Mouse (Mus musculus) forelimb bud, embryonic 11.5 days (tissue): ENCODE measurements at regions not wholly inside any gene's neighbourhood (a gene's known extent, or its start where the extent isn't known, plus 50 kb on each side); places are given as distances from the start of the nearest gene placed in this dataset.

ENCODE experiments used
- DNase-seq: peaks from one replicate; pipeline ENCODE4 v3.0.0-alpha.2; 2012; ENCODE audit warnings: low read depth, low spot score

GRCm38 (mm10) chr9:42196552-42196951 lies 67.5 kb downstream of the Sc5d start:
- peak; percentile 60 for DNase-seq

- no peak for DNase-seq
Observed at GRCm38 (mm10) chr9:42196110-42196509, 67.9 kb downstream of the Sc5d start.

- no peak for DNase-seq
Observed at GRCm38 (mm10) chr9:42195651-42196050, 68.4 kb downstream of the Sc5d start.

- no peak for DNase-seq
Observed at GRCm38 (mm10) chr9:42194939-42195338, 69.1 kb downstream of the Sc5d start.

- no peak for DNase-seq
Observed at GRCm38 (mm10) chr9:42194176-42194575, 69.9 kb downstream of the Sc5d start.

GRCm38 (mm10) chr9:42192967-42193733 lies 69.1 kb upstream of the Sorl1 start:
- DNase-seq = no peak

GRCm38 (mm10) chr9:42187371-42188228 lies 63.5 kb upstream of the Sorl1 start:
- no peak for DNase-seq

GRCm38 (mm10) chr9:42184104-42184635 lies 60.1 kb upstream of the Sorl1 start:
- no peak for DNase-seq

GRCm38 (mm10) chr9:42183448-42183847 lies 59.4 kb upstream of the Sorl1 start:
- no peak for DNase-seq

- no peak for DNase-seq
Observed at GRCm38 (mm10) chr9:42182400-42182799, 58.3 kb upstream of the Sorl1 start.

- no peak for DNase-seq
Observed at GRCm38 (mm10) chr9:42180152-42180551, 56.1 kb upstream of the Sorl1 start.

- DNase-seq = no peak
Observed at GRCm38 (mm10) chr9:42178759-42179377, 54.8 kb upstream of the Sorl1 start.

- DNase-seq = no peak
Observed at GRCm38 (mm10) chr9:42174349-42174955, 50.4 kb upstream of the Sorl1 start.
